Mouse (Mus musculus) regulatory T cell (primary cell): ENCODE data around the gene Nedd9.

Source experiments
- in situ Hi-C: fragments of 300-600 bp; cut with MboI, MseI; formaldehyde crosslinking; loops from one replicate; pipeline ENCODE4 v1.15.1; 2025; ENCODE audit warnings: high pct_unique_total_duplicates

The Nedd9 gene

GRCm38 (mm10) chr13:41486606-41487408 is at the start of gene Nedd9:
Nedd9 (minus strand) TSS chr13:41487362.
- in situ Hi-C loops: loop anchor here (10.0 kb wide), 1 partner anchor 112 kb away; no protein-coding TSS in a partner anchor

- in situ Hi-C loops: no loop called here
These were observed 45.5 kb upstream of the Nedd9 start for GRCm38 (mm10) chr13:41532625-41533024.

GRCm38 (mm10) chr13:41530326-41530725 is 43.2 kb upstream of the Nedd9 start:
- in situ Hi-C loops: no loop called here

GRCm38 (mm10) chr13:41524208-41524607 is 37.0 kb upstream of the Nedd9 start:
- in situ Hi-C loops: no loop called here

GRCm38 (mm10) chr13:41521296-41521695 is 34.1 kb upstream of the Nedd9 start:
- in situ Hi-C loops: no loop called here

DNA sequence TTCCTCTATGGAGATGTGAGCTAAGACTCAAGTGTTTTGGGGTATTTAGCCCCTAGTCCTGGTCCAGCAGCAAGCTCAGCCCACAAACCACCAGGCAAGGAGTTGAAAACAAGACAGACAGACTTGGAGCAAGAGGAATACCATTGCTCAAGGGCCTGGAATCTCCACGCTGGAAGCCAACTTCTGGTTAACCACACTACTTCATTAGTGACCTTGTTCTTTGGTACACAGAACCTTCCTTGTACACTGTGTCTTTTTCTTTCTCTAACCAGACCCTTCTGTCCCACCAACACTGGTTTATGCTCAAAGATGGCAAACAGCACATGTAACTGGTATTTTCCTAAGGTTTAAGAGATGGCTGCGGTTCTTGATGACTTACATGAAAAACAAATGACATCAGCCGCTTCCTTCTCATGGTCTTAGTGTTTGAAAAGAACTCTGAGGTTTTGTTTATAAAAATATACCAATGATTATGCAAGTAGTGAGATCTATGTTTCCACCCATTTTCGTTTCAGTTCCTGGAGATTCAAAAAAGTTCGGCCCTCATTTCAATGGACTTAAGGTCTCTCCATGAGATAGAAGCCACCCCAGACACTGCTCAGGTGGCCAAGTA is 33.5 kb upstream of the Nedd9 start:
- in situ Hi-C loops: no loop called here

DNA sequence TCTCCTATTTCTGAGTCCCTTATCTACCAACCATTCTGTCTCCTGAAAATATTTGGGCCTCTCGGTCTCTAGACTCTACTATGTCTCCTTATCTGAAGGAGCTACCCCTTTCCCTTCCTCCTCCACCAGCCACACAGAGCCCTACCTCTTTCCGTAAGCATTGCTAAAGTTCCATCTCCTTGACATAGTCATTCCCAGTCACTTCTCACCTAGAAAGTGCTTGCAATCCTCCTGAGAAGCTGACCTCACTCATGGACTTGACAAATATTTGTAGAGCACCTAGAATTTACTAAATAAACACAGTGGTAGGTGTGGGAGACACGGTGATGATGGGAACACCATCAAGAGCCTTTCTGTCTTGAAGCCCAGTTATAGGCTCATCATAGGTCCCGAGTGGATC is 32.6 kb upstream of the Nedd9 start:
- in situ Hi-C loops: no loop called here

DNA sequence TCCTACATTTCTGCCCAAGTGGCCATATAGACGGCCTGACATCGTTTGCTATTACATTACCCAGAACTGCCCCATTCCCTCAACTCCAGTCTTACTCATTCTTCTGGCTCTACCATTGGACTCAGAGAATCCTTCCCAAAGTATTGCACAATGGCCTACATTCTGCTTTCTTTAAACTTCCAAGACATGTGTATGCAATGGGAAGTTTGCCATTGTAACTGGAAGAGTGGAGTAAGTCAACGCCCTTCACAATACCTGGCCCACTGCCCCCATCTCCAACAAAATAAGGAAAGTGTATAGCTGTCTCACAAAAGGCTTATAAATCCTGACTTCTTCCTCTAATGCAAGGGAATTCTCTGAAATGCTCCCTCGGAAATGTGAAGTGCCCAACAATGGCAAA is 30.0 kb upstream of the Nedd9 start:
- in situ Hi-C loops: no loop called here

DNA sequence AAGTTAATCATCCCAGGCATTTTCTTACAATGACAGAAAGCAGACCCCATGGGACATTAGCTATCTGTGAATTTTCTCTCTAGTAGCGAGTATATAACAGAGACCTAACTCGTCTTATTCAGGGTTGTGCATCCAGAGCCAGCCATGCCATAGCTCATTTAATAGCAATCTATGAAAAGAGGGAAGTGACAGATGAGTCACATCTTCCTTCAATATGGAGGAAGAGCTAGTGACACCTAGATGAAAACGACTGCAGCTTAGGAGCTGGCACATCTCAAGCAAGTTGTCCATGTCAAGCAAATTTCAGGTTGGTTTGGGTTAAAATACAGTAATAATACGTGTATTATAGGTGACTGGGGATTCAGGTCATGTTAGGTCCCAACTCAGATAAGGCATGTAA is 28.6 kb upstream of the Nedd9 start:
- in situ Hi-C loops: no loop called here

DNA sequence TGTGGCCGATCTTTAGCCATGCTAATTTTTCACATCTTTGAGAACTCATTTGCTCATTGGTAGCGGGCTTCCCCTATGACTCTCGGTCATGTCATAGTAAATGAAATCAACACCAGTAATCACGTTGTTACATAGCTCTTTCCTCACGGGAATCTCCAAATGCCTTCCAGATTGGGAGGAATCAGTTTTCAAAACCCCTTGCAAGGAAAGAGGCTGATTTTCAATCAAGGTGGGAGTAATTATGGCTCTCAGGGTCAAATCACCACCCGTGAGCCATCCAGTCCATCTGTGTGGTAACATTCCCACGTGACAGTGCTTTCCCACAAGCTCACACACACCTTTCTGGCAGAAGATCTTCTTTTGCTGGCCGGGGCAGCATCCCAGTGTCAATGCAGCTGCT is 27.8 kb upstream of the Nedd9 start:
- in situ Hi-C loops: no loop called here

DNA sequence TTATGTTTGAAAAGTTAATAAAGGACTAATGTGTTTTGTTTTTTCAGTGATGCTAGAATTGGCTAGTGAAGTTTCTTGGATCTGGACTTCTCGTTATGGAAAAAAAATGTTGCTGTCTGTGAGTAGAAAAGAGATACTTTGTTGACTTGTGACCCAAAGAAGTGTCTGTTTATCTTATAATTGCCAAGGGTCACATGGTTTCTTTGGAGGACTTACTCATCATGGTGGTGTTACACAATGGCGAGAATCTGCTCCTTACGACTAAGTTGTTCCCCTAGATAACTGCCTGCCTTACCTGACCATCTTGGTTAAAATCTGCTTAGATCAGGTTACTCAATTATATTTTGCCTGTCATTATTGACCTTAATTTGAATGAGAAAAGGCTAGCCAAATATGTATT is 26.3 kb upstream of the Nedd9 start:
- in situ Hi-C loops: no loop called here

GRCm38 (mm10) chr13:41512243-41512642 is 25.1 kb upstream of the Nedd9 start:
- in situ Hi-C loops: no loop called here

- in situ Hi-C loops: no loop called here
These were observed 23.7 kb upstream of the Nedd9 start for GRCm38 (mm10) chr13:41510631-41511419.

DNA sequence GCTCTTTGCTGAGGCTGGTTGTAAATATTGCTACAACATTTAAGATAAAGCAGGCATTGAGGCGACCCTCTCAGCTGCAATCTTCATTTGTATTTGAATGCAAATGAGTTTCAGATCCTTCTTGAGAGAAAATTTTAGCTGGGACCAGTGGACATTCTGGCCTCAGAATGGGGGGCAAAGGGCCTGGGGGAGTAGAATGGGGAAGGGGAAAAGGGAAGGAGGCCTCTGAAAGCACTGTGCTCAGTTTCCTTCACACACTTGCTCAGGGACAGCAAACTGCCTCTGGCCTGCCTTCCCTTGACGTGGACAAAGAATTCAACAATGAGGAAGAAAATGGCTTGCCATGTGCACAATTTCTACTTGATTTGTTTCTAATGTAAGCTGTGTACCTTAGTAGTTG is 18.4 kb upstream of the Nedd9 start:
- in situ Hi-C loops: no loop called here

DNA sequence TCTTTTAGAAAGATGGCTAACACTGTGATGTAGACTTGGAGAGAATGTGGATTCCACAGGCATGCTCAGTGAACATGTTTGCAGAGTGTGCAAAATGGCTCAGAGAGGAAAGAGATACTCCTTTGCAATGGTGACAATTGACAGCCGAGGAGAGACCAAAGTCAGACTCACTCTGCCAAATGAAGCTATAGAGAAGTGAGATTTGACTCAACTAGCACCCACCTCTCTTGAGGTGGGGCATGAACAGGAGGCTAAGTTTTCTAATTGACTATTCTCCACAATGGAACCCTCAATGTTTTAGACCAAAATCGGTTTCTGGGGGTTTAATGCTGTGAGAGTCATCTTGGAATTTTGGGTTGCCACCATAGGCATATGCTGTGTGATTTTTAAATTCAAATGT is 17.8 kb upstream of the Nedd9 start:
- in situ Hi-C loops: no loop called here

GRCm38 (mm10) chr13:41504448-41504847 is 17.3 kb upstream of the Nedd9 start:
- in situ Hi-C loops: no loop called here

GRCm38 (mm10) chr13:41502917-41503301 is 15.7 kb upstream of the Nedd9 start:
- in situ Hi-C loops: no loop called here

DNA sequence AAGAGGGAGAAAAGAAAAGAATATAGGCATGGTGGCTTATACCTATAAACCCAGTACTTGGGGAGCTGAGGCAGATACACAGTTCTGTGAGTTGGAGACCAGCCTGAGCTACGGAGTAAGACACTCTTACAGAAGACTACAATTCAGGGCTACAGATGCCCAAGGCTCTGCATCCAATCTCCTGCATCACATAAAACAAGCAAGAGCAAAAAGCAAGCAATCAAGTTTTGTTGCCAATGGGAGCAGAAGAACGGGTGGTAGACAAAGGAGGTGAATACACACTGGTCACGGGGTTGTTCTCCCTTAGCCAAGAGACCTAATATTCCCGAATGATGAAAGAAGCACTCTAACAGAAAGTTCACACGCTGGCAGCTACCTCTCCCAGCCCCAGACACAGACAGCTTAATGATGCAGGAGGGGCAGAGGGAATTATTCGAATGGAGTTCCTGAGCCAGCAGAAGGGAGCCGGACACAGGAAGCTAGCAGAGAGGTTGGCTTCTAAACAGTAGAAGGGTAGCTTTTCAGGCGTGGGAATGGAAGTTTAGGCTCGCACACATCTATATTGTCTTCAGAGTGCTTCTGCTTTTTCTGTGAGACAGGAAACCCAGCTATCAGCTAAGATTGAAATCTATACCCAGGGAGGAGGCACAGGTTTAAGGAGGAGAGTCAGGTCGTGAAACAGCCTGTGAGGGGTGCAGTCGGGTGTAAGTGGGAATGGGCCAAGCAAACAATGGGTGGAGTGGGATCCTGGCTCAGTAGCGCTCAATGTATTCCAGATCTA is 15.2 kb upstream of the Nedd9 start:
- in situ Hi-C loops: no loop called here

DNA sequence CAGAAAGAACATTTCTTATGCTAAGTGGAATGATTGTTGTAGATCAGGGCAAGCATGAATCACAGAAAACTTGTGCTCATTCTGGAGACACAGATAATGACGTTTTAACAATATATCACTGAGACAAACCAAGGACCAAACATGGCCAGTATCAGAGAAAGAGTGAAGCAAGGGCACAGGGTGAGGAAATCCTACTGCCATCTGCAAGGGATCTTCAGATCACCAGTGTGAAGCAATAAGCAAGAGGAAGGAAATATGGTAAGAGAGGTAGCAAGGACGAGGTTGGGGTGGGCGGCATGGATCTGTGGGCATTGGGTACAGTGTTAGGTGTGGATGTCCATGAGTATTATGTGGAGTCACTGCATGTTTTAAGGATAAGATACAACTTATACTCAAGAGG is 13.6 kb upstream of the Nedd9 start:
- in situ Hi-C loops: no loop called here

- in situ Hi-C loops: no loop called here
These were observed 11.5 kb upstream of the Nedd9 start for GRCm38 (mm10) chr13:41498611-41499121.

DNA sequence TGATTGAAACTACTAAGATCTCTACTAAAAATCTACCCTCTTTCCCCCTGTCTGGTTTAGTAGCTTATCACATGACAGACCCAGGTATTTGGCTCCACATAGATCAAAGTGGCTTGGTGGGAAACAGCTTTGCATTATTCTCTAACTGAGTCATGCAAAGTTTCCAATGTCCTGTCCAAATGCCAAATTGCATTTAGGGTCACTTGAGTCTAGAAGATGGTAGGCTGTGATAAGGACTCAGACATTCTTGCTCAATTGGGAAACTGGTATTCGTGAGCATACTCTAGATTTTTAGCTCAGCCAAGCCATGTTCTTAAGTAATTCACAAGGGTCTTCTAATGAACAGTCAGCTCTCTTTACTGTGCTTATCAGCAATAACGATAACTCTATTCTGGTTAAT is 7.5 kb upstream of the Nedd9 start:
- in situ Hi-C loops: no loop called here
